Mouse (Mus musculus) CH12.LX (cell line): ENCODE results near the gene Tnrc6b. TPM values are rescaled to one million over a fixed set of nuclear protein-coding genes. Genes with fewer than 3 reads are reported as not detected.

Experiments
- DNase-seq: peaks from one replicate; pipeline ENCODE4 v3.0.0-alpha.2; 2013; ENCODE audit errors: extremely low read depth
- H3K27ac ChIP-seq: 2 replicates; pipeline ENCODE4 v1.5.1; 2012; ENCODE audit warnings: low read depth, mild to moderate bottlenecking, control low read depth, moderate library complexity; ENCODE audit not compliant: insufficient read depth
- H3K27me3 ChIP-seq: replicated peaks from 2 replicates; pipeline ENCODE3; 2012; ENCODE audit warnings: inconsistent platforms
- H3K36me3 ChIP-seq, 2 experiments: replicated peaks in 1 of 2; 2 replicates each; pipeline versions ENCODE3 to v1.6.1; 2012; ENCODE audit warnings: inconsistent platforms in 1 of 2, low read length in 1 of 2, mild to moderate bottlenecking in 1 of 2, mixed read lengths in 1 of 2, moderate library complexity in 1 of 2; ENCODE audit not compliant: control insufficient read depth in 1 of 2, insufficient read depth in 1 of 2
- H3K4me1 ChIP-seq, 2 experiments: 2 replicates each; pipeline ENCODE4 v1.6.1; 2012; ENCODE audit warnings: inconsistent platforms in 1 of 2, moderate library complexity in 1 of 2; ENCODE audit not compliant: insufficient read depth in 2 of 2, control insufficient read depth in 1 of 2
- H3K4me2 ChIP-seq: 2 replicates; pipeline ENCODE4 v1.6.1; 2012; ENCODE audit warnings: low read depth, mild to moderate bottlenecking, control low read depth; ENCODE audit not compliant: poor library complexity, insufficient read depth, severe bottlenecking
- H3K4me3 ChIP-seq, 3 experiments: fragments of 150-350 bp in 1 of 3; sonication (generic) in 1 of 3; replicated peaks in 1 of 3; 2 replicates each; pipeline versions ENCODE3 to v1.5.1; 2011 to 2012; ENCODE audit warnings: low read depth in 2 of 3, low read length in 2 of 3, mild to moderate bottlenecking in 2 of 3, moderate library complexity in 2 of 3, control low read depth in 1 of 3, improper control_type of control experiment in 1 of 3, inconsistent platforms in 1 of 3, mixed read lengths in 1 of 3; ENCODE audit not compliant: poor library complexity in 1 of 3
- H3K79me2 ChIP-seq: replicated peaks from 2 replicates; pipeline ENCODE4 v1.6.1; 2012; ENCODE audit warnings: mild to moderate bottlenecking, moderate library complexity; ENCODE audit not compliant: control insufficient read depth, poor library complexity, insufficient read depth, severe bottlenecking; ENCODE audit errors: extremely low read depth
- H3K9ac ChIP-seq: 2 replicates; pipeline ENCODE4 v1.6.1; 2012; ENCODE audit warnings: low read depth, mild to moderate bottlenecking, control low read depth, moderate library complexity; ENCODE audit not compliant: insufficient read depth
- H3K9me3 ChIP-seq: replicated peaks from 2 replicates; pipeline ENCODE3; 2012; ENCODE audit warnings: low read length, inconsistent platforms, mixed read lengths
- CHD1 ChIP-seq: IDR thresholded peaks from 2 replicates; pipeline ENCODE4 v1.6.1; 2012; ENCODE audit warnings: low read depth, low read length, improper control_type of control experiment, inconsistent platforms
- CHD2 ChIP-seq: IDR thresholded peaks from 2 replicates; pipeline ENCODE4 v1.6.1; 2011; ENCODE audit warnings: low read length, improper control_type of control experiment
- E2F4 ChIP-seq: IDR thresholded peaks from 2 replicates; pipeline ENCODE4 v1.6.1; 2011; ENCODE audit warnings: low read depth, low read length, improper control_type of control experiment; ENCODE audit not compliant: insufficient replicate concordance
- EP300 ChIP-seq: IDR thresholded peaks from 2 replicates; pipeline ENCODE4 v1.6.1; 2011; ENCODE audit warnings: low read length, improper control_type of control experiment
- ETS1 ChIP-seq: conservative IDR thresholded peaks from 2 replicates; pipeline ENCODE4 v1.6.1; 2012; ENCODE audit warnings: low read depth, mild to moderate bottlenecking, inconsistent platforms, low read length, improper control_type of control experiment, moderate library complexity
- IRF4 ChIP-seq: IDR thresholded peaks from 2 replicates; pipeline ENCODE4 v1.6.1; 2014; ENCODE audit warnings: low read depth, mild to moderate bottlenecking, inconsistent platforms, low read length, improper control_type of control experiment
- JUND ChIP-seq: conservative IDR thresholded peaks from 2 replicates; pipeline ENCODE4 v1.6.1; 2011; ENCODE audit warnings: low read depth, low read length, improper control_type of control experiment
- KAT2A ChIP-seq: IDR thresholded peaks from 2 replicates; pipeline ENCODE4 v1.6.1; 2012; ENCODE audit warnings: low read length, improper control_type of control experiment, inconsistent platforms; ENCODE audit not compliant: insufficient replicate concordance
- MAFK ChIP-seq: IDR thresholded peaks from 2 replicates; pipeline ENCODE4 v1.6.1; 2011; ENCODE audit warnings: low read length, improper control_type of control experiment; ENCODE audit not compliant: insufficient replicate concordance
- MEF2A ChIP-seq: IDR thresholded peaks from 2 replicates; pipeline ENCODE4 v1.6.1; 2014; ENCODE audit warnings: low read depth, mild to moderate bottlenecking, inconsistent platforms, low read length, improper control_type of control experiment, borderline replicate concordance
- MYC ChIP-seq: IDR thresholded peaks from 2 replicates; pipeline ENCODE4 v1.6.1; 2011; ENCODE audit warnings: low read depth, mild to moderate bottlenecking, improper control_type of control experiment, low read length
- POLR2AphosphoS2 ChIP-seq: IDR thresholded peaks from 2 replicates; pipeline ENCODE4 v1.6.1; 2011; ENCODE audit warnings: low read depth, low read length, improper control_type of control experiment
- RCOR1 ChIP-seq: conservative IDR thresholded peaks from 2 replicates; pipeline ENCODE4 v1.6.1; 2012; ENCODE audit warnings: low read depth, mild to moderate bottlenecking, inconsistent platforms, low read length, improper control_type of control experiment
- SIN3A ChIP-seq: IDR thresholded peaks from 2 replicates; pipeline ENCODE4 v1.6.1; 2012; ENCODE audit warnings: low read length, improper control_type of control experiment, inconsistent platforms
- USF1 ChIP-seq: IDR thresholded peaks from 2 replicates; pipeline ENCODE4 v1.6.1; 2014; ENCODE audit warnings: low read depth, mild to moderate bottlenecking, inconsistent platforms, low read length, improper control_type of control experiment
- USF2 ChIP-seq: conservative IDR thresholded peaks from 2 replicates; pipeline ENCODE4 v1.6.1; 2011; ENCODE audit warnings: low read depth, low read length, improper control_type of control experiment
- ZC3H11A ChIP-seq: IDR thresholded peaks from 2 replicates; pipeline ENCODE4 v1.6.1; 2012; ENCODE audit warnings: low read depth, mild to moderate bottlenecking, inconsistent platforms, low read length, improper control_type of control experiment
- ZKSCAN1 ChIP-seq: IDR thresholded peaks from 2 replicates; pipeline ENCODE4 v1.6.1; 2012; ENCODE audit warnings: low read depth, inconsistent platforms, low read length, improper control_type of control experiment, borderline replicate concordance
- dilution Hi-C: fragments of 300-500 bp; cut with MboI; formaldehyde crosslinking; loops from 2 replicates; pipeline ENCODE4 v1.14.3; 2020; ENCODE audit warnings: low sequenced_read_pairs; ENCODE audit not compliant: extremely low pct_unique_long_range_greater_than_20kb, extremely low pct_ligation_motif_present
- in situ Hi-C: fragments of 300-500 bp; cut with MboI; formaldehyde crosslinking; loops from 3 replicates; pipeline ENCODE4 v1.14.3; 2019; ENCODE audit warnings: low sequenced_read_pairs, low pct_ligation_motif_present, low pct_unique_long_range_greater_than_20kb, mixed read lengths
- polyA plus RNA-seq: library from polyadenylated mRNA; unstranded; fragments of >175 nt; gene quantifications from 2 replicates; pipeline ENCODE4 v1.2.1, GENCODE M21; 2012; ENCODE audit warnings: low read depth; ENCODE audit not compliant: insufficient read length
- total RNA-seq, 2 experiments: library from RNA; depleted of rRNA; stranded (reverse); fragments of 300-350 nt in 1 of 2; fragments of >200 nt in 1 of 2; gene quantifications; 2 replicates each; pipeline ENCODE4 v1.2.3; 2012 to 2014

The Tnrc6b gene
- total and polyA plus RNA-seq, 3 experiments, result 6.0 to 17.1 (median 16.1) TPM

DNA sequence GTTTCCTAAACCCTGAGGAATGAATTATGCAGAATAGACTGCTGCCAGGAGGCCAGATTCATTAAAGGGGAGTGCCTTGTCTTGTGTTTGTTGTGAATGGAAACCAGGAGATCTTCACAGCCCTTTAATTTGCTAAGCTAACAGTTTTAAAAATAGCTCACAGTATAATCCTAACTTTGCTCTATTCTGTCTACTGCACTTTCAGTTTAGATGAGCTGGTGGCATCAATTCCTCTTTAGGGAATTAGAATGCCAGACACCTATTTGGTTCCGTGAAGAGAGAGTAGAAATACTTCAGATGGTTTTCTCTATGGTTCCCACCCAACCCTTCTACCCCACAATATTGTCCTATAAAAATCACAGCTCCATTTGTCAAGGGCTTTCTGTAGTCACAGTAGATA, 74.6 kb downstream of the Tnrc6b start:
- peak overlapping the region; percentile 74 for H3K4me2 ChIP-seq
- peaks cover 16 to 69% of the 10 kb centered on the region in 2 experiments for H3K4me1 ChIP-seq
- H3K79me2 ChIP-seq, result peaks cover 21% of the 10 kb centered on the region
- no peak overlapping the region for H3K27ac ChIP-seq
- H3K4me3 ChIP-seq, result no peak overlapping the region
- no peaks in the 10 kb centered on the region for H3K27me3 ChIP-seq
- DNase-seq, result no peak
- no peak for TF ChIP-seq KAT2A
- no peak for TF ChIP-seq CHD2
- TF ChIP-seq E2F4, result no peak
- TF ChIP-seq ZKSCAN1, result no peak
- TF ChIP-seq SIN3A, result no peak
- TF ChIP-seq USF1, result no peak
- peak; percentile 75; the same call in 1 of the 2 replicates for TF ChIP-seq MEF2A
- no peak for TF ChIP-seq USF2
- TF ChIP-seq RCOR1, result no peak
- 0 out of 2 replicates have a peak, but pooled peaks have one; percentile 55 for TF ChIP-seq MAFK
- 0 out of 2 replicates have a peak, but pooled peaks have one; percentile 13 for TF ChIP-seq EP300
- no peak for TF ChIP-seq ETS1
- no peak for TF ChIP-seq ZC3H11A
- TF ChIP-seq IRF4, result 0 out of 2 replicates have a peak, but pooled peaks have one; percentile 38
- H3K9ac ChIP-seq, result peak overlapping the region; percentile 60
- dilution Hi-C loops, result no loop called here
- peaks cover 0 to 5% of the 10 kb centered on the region in 2 experiments for H3K36me3 ChIP-seq
- in situ Hi-C loops, result loop anchor here (25.0 kb wide), 1 partner anchor 148 kb away; no protein-coding TSS in a partner anchor
- H3K9me3 ChIP-seq, result no peaks in the 10 kb centered on the region

GRCm38 (mm10) chr15:80787746-80788145, 76.6 kb downstream of the Tnrc6b start:
- Histone ChIP-seq H3K27ac (peak overlapping the region; percentile 91), H3K9me3 (no peaks in the 10 kb centered on the region), H3K4me1 (peaks cover 16 to 65% of the 10 kb centered on the region in 2 experiments), H3K27me3 (no peaks in the 10 kb centered on the region), H3K4me2 (peak overlapping the region; percentile 84), H3K4me3 (peak overlapping the region in 1 of 3 experiments; percentile 41), H3K79me2 (peaks cover 18% of the 10 kb centered on the region), H3K36me3 (peaks cover 3 to 12% of the 10 kb centered on the region in 2 experiments), H3K9ac (peak overlapping the region; percentile 63)
- in situ Hi-C loops (loop anchor here (25.0 kb wide), 1 partner anchor 150 kb away; no protein-coding TSS in a partner anchor), dilution Hi-C loops (no loop called here)
- peak; percentile 88 for TF ChIP-seq IRF4
- TF ChIP-seq JUND, result no peak
- TF ChIP-seq CHD1, result 0 out of 2 replicates have a peak, but pooled peaks have one; percentile 26
- TF ChIP-seq POLR2AphosphoS2, result no peak
- TF ChIP-seq EP300, result peak; percentile 68
- 0 out of 2 replicates have a peak, but pooled peaks have one; percentile 9 for TF ChIP-seq MYC
- no peak for DNase-seq
